Mouse (Mus musculus): ENCODE data around the gene Sema6b.

GRCm38 (mm10) chr17:56136558-56136957 lies 3.6 kb downstream of the Sema6b start:
- TF ChIP-seq POLR2A (IDR thresholded peaks at IDR 0.05; ENCODE audit: borderline replicate concordance, extremely low read depth, insufficient read depth, insufficient read length, poor library complexity, severe bottlenecking) (no peak), CTCF (IDR thresholded peaks at IDR 0.05; ENCODE audit: borderline replicate concordance, extremely low read depth, insufficient read depth, insufficient read length) (no peak)
